Mouse (Mus musculus): Measurements from ENCODE around the gene Rhag.

The Rhag gene

GRCm38 (mm10) chr17:40877741-40878140, 66.8 kb downstream of the Rhag start:
- DNase-seq = no peak

- no peak for DNase-seq
Observed at GRCm38 (mm10) chr17:40879528-40879923, 68.6 kb downstream of the Rhag start.

- peak; percentile 42 for DNase-seq
Observed at GRCm38 (mm10) chr17:40879924-40880691, 69.2 kb downstream of the Rhag start, which contains the start of gene 9130008F23Rik. Gene 9130008F23Rik, minus strand, starts transcription at chr17:40880559.

GRCm38 (mm10) chr17:40882172-40882571, 71.2 kb downstream of the Rhag start:
- no peak for DNase-seq

- no peak for DNase-seq
Observed at GRCm38 (mm10) chr17:40885155-40885554, 74.2 kb downstream of the Rhag start.

GRCm38 (mm10) chr17:40887849-40888536, 77.1 kb downstream of the Rhag start:
- DNase-seq = no peak

Measured in kidney, adult 11 months (tissue).